Mouse (Mus musculus) olfactory bulb, adult 2 months (tissue): ENCODE measurements at regions not wholly inside any gene's neighbourhood (a gene's known extent, or its start where the extent isn't known, plus 50 kb on each side); places are given as distances from the start of the nearest gene placed in this dataset.

ENCODE experiments used
- CTCF ChIP-seq: fragments of 200-500 bp; IDR thresholded peaks from 2 replicates; pipeline ENCODE4 v1.5.1; 2012; ENCODE audit warnings: low read depth, mild to moderate bottlenecking, low read length, moderate library complexity; ENCODE audit not compliant: insufficient read depth
- POLR2A ChIP-seq: fragments of 200-500 bp; IDR thresholded peaks from 2 replicates; pipeline ENCODE4 v1.6.1; 2012; ENCODE audit warnings: mild to moderate bottlenecking, low read depth, low read length, moderate library complexity; ENCODE audit not compliant: insufficient read depth

DNA sequence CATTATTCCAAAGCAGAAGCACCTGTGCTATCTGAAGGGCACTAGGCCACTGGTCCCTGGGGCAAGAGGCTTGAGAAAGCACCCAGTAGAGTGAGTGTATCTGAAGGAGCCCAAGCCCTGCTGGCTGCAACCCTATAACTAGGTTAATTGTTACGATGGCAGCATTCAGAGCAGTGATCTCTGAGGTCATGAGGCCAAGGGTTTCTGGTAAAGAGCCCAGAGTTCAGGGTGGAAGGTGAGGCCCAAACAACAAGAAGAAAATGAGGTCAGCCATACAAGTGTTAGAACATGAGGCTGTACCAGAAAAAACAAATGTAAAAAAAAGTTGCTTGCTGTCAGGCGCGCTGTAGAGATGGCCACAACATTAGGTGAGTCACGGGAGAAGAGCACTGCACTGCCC lies 53.5 kb upstream of the Adgrl2 start:
- TF ChIP-seq CTCF (no peak), POLR2A (no peak)
